Mouse (Mus musculus) intestine, embryonic 14.5 days (tissue): ENCODE data around the gene Fbp2. TPM values are rescaled to one million over a fixed set of nuclear protein-coding genes. Genes with fewer than 3 reads are reported as not detected.

Source experiments
- ATAC-seq: fragments of 200-750 bp; cut with Nextera tagmentation; replicated peaks from 2 replicates; pipeline ENCODE4 v1.8.0; 2017; ENCODE audit warnings: low read depth, moderate number of reproducible peaks, moderate TSS enrichment, moderate library complexity; ENCODE audit not compliant: low FRiP score, low TSS enrichment
- DNase-seq: peaks from one replicate; pipeline ENCODE4 v3.0.0-alpha.2; 2018; ENCODE audit warnings: low spot score
- H3K27ac ChIP-seq: fragments of 300-500 bp; sonication (generic); 2 replicates; pipeline ENCODE4 v1.5.1; 2014; ENCODE audit warnings: low read depth, mild to moderate bottlenecking, control low read depth
- H3K27me3 ChIP-seq: fragments of 300-500 bp; sonication (generic); replicated peaks from 2 replicates; pipeline ENCODE4 v1.6.1; 2014; ENCODE audit warnings: low read length, control low read depth; ENCODE audit not compliant: control insufficient read depth, insufficient read depth
- H3K36me3 ChIP-seq: fragments of 300-500 bp; sonication (generic); 2 replicates; pipeline ENCODE4 v1.6.1; 2014; ENCODE audit warnings: low read length, control low read depth; ENCODE audit not compliant: control insufficient read depth, insufficient read depth
- H3K4me1 ChIP-seq: fragments of 300-500 bp; sonication (generic); replicated peaks from 2 replicates; pipeline ENCODE4 v1.6.1; 2014; ENCODE audit warnings: low read length, control low read depth, mixed read lengths; ENCODE audit not compliant: control insufficient read depth, insufficient read depth
- H3K4me2 ChIP-seq: fragments of 300-500 bp; sonication (generic); 2 replicates; pipeline ENCODE4 v1.6.1; 2014; ENCODE audit warnings: low read length
- H3K4me3 ChIP-seq: fragments of 300-500 bp; sonication (generic); 2 replicates; pipeline ENCODE4 v1.5.1; 2014; ENCODE audit warnings: low read depth, low read length, control low read depth, mixed read lengths
- H3K9ac ChIP-seq: fragments of 300-500 bp; sonication (generic); 2 replicates; pipeline ENCODE4 v1.6.1; 2014; ENCODE audit warnings: mild to moderate bottlenecking, low read length
- H3K9me3 ChIP-seq: fragments of 300-500 bp; sonication (generic); 2 replicates; pipeline ENCODE4 v1.6.1; 2016; ENCODE audit warnings: low read length, control low read depth; ENCODE audit not compliant: control insufficient read depth
- WGBS: fragments of 180-500 bp; shearing (Covaris S2); extraction: QIAGEN DNeasy Blood & Tissue Kit; methylation state at CpG from one replicate; pipeline ENCODE4 v1.1.7; 2014; 5-methylcytosine and 5-hydroxymethylcytosine counted together
- polyA plus RNA-seq: library from polyadenylated mRNA; unstranded; fragments of >200 nt; fragmentation: Nextera tagmentation; extraction: Ambion mirVana; gene quantifications from 2 replicates; pipeline ENCODE4 v1.2.1, GENCODE M21; 2014

The Fbp2 gene
- polyA plus RNA-seq, 1 experiment from 2014 or later: 142 TPM

GRCm38 (mm10) chr13:62884536-62884935 lies 26.3 kb upstream of the Fbp2 start:
- no peak overlapping the region for H3K9ac ChIP-seq
- no peaks in the 10 kb centered on the region for H3K36me3 ChIP-seq
- H3K27me3 ChIP-seq: peaks cover 30% of the 10 kb centered on the region
- H3K4me1 ChIP-seq: no peaks in the 10 kb centered on the region
- no peak for ATAC-seq
- no peak overlapping the region for H3K4me2 ChIP-seq
- H3K27ac ChIP-seq: no peak overlapping the region
- H3K9me3 ChIP-seq: no peaks in the 10 kb centered on the region
- WGBS: 84% methylated on average over 3 of the region's 3 CpGs
- no peak overlapping the region for H3K4me3 ChIP-seq
- DNase-seq: no peak

- Histone ChIP-seq H3K36me3 (no peaks in the 10 kb centered on the region), H3K27me3 (peaks cover 25% of the 10 kb centered on the region), H3K9me3 (no peaks in the 10 kb centered on the region), H3K27ac (no peak overlapping the region), H3K4me3 (no peak overlapping the region), H3K4me2 (no peak overlapping the region), H3K9ac (no peak overlapping the region), H3K4me1 (no peaks in the 10 kb centered on the region)
- WGBS: 90% methylated on average over 9 of the region's 9 CpGs
- ATAC-seq: no peak
- no peak for DNase-seq
These were observed 25.7 kb upstream of the Fbp2 start for GRCm38 (mm10) chr13:62883925-62884324.

DNA sequence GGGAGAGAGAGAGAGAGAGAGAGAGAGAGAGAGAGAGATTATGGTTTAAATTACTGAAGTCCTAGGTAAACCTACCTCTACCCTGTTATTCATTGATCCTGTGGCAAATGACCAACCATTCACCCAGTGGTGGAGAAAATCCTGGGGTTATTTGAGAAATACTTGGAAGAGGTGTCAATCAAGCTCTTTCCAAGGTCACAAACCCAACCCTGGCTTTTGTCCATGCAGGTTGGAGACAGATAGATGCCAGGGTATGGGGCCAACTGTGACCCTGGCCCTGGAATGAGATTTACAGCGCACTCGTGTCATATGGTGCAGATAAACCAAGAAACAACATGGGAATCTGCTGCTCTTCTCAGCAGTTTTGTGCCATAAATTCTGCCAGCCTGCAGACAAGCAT lies 25.2 kb upstream of the Fbp2 start:
- WGBS: 64% methylated on average over 2 of the region's 2 CpGs
- no peak for DNase-seq
- ATAC-seq: no peak
- H3K27me3 ChIP-seq: peaks cover 20% of the 10 kb centered on the region
- no peak overlapping the region for H3K4me3 ChIP-seq
- no peak overlapping the region for H3K4me2 ChIP-seq
- H3K9me3 ChIP-seq: no peaks in the 10 kb centered on the region
- H3K36me3 ChIP-seq: no peaks in the 10 kb centered on the region
- H3K4me1 ChIP-seq: no peaks in the 10 kb centered on the region
- H3K27ac ChIP-seq: no peak overlapping the region
- no peak overlapping the region for H3K9ac ChIP-seq

- Histone ChIP-seq H3K27me3 (peaks cover 14% of the 10 kb centered on the region), H3K9me3 (no peaks in the 10 kb centered on the region), H3K27ac (no peak overlapping the region), H3K4me1 (no peaks in the 10 kb centered on the region), H3K4me2 (no peak overlapping the region), H3K9ac (no peak overlapping the region), H3K36me3 (no peaks in the 10 kb centered on the region), H3K4me3 (no peak overlapping the region)
- ATAC-seq (no peak), DNase-seq (no peak)
- WGBS: 72% methylated on average over 5 of the region's 5 CpGs
These were observed 24.6 kb upstream of the Fbp2 start for GRCm38 (mm10) chr13:62882856-62883255.

GRCm38 (mm10) chr13:62881336-62881735 lies 23.1 kb upstream of the Fbp2 start:
- 82% methylated on average over 9 of the region's 9 CpGs for WGBS
- no peaks in the 10 kb centered on the region for H3K4me1 ChIP-seq
- DNase-seq (no peak), ATAC-seq (no peak)
- no peaks in the 10 kb centered on the region for H3K36me3 ChIP-seq
- no peaks in the 10 kb centered on the region; the same call in 1 of the 2 replicates for H3K27me3 ChIP-seq
- no peak overlapping the region for H3K27ac ChIP-seq
- no peaks in the 10 kb centered on the region for H3K9me3 ChIP-seq
- H3K4me2 ChIP-seq: no peak overlapping the region
- H3K4me3 ChIP-seq: no peak overlapping the region
- H3K9ac ChIP-seq: no peak overlapping the region

DNA sequence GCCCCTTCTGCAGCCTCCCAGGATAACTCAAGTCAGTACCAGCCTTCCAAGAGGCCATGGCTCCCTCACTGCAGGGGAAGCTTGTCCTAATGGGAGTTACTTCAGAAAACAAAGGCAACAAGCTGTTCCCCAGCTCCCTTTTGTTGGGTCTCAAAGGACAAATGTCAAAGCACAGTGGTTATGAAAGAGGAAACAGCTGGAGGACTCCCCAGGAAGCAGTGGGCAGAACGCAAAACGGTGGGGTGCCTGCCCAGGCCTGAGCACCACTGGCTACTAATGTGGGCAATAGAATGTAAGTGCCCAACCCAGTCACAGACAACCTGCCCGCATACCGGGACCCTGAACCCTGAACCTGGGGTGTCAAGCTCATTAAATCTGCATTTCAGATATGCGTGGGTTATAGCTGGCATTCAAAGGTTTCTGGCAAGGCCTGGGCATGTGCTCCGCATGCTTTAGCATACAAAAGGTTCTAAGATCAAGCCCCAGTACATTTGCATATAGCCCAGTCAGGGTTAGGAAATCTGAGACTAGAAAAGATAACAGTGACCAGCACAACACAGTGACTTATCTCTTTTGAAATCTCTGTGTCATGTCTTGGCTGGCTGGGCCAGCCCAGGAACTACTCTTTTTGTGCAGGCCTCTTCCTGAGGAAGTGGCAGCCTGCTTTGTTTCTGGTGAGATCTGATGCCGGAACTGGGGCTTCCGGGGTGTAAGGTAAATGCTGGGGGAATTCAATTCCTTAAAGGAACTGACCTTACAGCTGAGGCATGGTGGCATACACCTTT lies 21.8 kb upstream of the Fbp2 start:
- H3K4me3 ChIP-seq: no peak overlapping the region
- no peak overlapping the region for H3K4me2 ChIP-seq
- DNase-seq (no peak), ATAC-seq (no peak)
- H3K9ac ChIP-seq: no peak overlapping the region
- H3K27me3 ChIP-seq: no peaks in the 10 kb centered on the region
- no peaks in the 10 kb centered on the region for H3K4me1 ChIP-seq
- H3K36me3 ChIP-seq: no peaks in the 10 kb centered on the region
- no peaks in the 10 kb centered on the region for H3K9me3 ChIP-seq
- no peak overlapping the region for H3K27ac ChIP-seq
- WGBS: 55% methylated on average over 8 of the region's 8 CpGs

GRCm38 (mm10) chr13:62879411-62879810 lies 21.2 kb upstream of the Fbp2 start:
- H3K27me3 ChIP-seq: no peaks in the 10 kb centered on the region
- H3K9me3 ChIP-seq: no peaks in the 10 kb centered on the region
- H3K27ac ChIP-seq: no peak overlapping the region
- no peak overlapping the region for H3K4me2 ChIP-seq
- DNase-seq (no peak), ATAC-seq (no peak)
- no peak overlapping the region for H3K4me3 ChIP-seq
- WGBS: 51% methylated on average over 6 of the region's 6 CpGs
- H3K4me1 ChIP-seq: no peaks in the 10 kb centered on the region
- H3K9ac ChIP-seq: no peak overlapping the region
- H3K36me3 ChIP-seq: no peaks in the 10 kb centered on the region

DNA sequence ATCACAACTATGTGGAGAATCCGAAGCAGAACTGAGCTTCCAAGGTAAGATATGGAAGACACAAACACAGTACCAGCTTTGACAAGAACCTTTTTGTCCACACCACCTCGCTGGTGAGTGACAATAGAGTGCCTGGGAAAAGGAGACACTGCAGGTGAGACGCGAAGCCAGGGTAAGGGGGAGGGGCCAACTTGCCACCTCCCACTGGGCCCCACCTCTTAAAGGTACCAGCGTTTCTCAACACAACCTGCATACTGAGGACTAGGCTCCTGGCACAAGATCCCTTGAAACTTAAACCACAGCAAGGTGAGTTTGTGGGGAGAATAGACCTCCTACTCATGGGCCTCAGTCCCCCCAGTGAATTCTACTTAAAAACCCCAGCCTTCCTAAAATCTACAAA lies 19.0 kb upstream of the Fbp2 start:
- no peaks in the 10 kb centered on the region for H3K36me3 ChIP-seq
- 0 out of 2 replicates have a peak, but pooled peaks have one; percentile 70 for ATAC-seq
- no peak overlapping the region for H3K27ac ChIP-seq
- no peaks in the 10 kb centered on the region for H3K27me3 ChIP-seq
- no peaks in the 10 kb centered on the region for H3K9me3 ChIP-seq
- no peak for DNase-seq
- WGBS: 21% methylated on average over 5 of the region's 5 CpGs
- H3K4me1 ChIP-seq: no peaks in the 10 kb centered on the region
- H3K9ac ChIP-seq: no peak overlapping the region
- H3K4me2 ChIP-seq: no peak overlapping the region
- H3K4me3 ChIP-seq: no peak overlapping the region

DNA sequence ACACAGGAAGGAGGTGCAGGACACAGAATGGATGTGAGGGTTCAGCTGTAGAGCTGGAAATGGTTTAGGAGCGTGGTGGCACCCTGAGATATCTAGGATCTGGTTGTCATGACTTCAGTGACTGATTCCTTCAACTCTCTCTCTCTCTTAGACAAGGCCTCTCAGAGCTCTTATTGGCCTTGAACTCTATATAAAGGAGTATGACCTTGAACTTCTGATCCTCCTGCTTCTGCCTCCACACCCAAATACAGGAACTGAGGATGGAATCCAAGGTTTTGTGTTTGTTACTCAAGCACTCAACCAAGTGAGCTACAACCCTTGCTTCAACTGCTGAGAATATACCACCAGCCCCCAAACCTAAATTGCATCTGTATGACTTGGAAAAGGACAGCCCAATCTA lies 17.9 kb upstream of the Fbp2 start:
- H3K9me3 ChIP-seq: no peaks in the 10 kb centered on the region
- WGBS: 86% methylated on average over 1 of the region's 1 CpGs
- no peaks in the 10 kb centered on the region for H3K36me3 ChIP-seq
- no peak overlapping the region for H3K9ac ChIP-seq
- no peak overlapping the region for H3K27ac ChIP-seq
- ATAC-seq: no peak
- no peak overlapping the region for H3K4me2 ChIP-seq
- no peak for DNase-seq
- no peak overlapping the region for H3K4me3 ChIP-seq
- no peaks in the 10 kb centered on the region for H3K4me1 ChIP-seq
- no peaks in the 10 kb centered on the region for H3K27me3 ChIP-seq
